Mouse (Mus musculus): ENCODE measurements around the gene Pin1rt1. TPM values are rescaled to one million over a fixed set of nuclear protein-coding genes. Genes with fewer than 3 reads are reported as not detected.

Pin1rt1 gene
- polyA plus RNA-seq (2021; fragmentation: Nextera tagmentation) = not detected in 2 replicates
- long read RNA-seq, experiment 1 = 0 reads
- long read RNA-seq, experiment 2 = 0 reads

DNA sequence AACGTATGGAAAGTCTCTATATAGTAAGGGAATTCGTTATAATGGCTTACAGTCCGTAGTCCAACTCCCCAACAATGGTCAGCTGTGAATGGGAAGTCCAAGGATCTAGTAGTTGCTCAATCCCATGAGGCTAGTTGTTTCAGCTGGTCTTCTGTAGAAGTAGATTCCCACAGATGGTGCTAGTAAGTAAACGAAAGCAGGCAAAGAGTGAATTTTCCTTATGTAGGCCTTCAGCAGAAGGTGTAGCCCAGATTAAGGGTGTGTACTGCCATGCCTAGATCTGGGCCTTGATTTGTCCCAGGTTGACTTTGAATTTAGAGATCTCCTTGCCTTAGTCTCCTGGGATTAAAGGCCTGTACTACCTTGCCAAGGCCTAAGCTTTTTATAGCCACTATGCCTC, at the start of gene Pin1rt1:
Gene Pin1rt1 (minus strand): TSS at position 101 of the 400 bp plus-strand sequence.

DNA sequence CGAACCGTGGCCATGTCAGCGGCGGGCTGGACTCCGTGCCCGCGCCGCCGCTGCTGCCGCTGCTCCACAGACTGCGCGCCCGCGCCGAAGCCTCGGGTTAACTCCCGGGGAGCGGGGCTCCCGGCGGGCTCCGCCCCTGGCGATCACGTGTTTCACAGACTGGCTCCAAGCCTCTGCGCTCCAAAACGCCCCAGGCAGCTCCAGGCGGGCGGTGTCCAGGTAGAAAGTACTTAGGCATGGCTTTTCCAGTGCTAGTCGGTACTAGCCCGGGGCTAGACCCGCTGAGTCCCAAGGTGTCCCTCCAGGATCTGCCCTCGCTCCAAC, 26.5 kb upstream of the Pin1rt1 start, which contains the start of gene Depdc7:
Gene Depdc7 (minus strand): TSS at position 138 of the 324 bp plus-strand sequence.

DNA sequence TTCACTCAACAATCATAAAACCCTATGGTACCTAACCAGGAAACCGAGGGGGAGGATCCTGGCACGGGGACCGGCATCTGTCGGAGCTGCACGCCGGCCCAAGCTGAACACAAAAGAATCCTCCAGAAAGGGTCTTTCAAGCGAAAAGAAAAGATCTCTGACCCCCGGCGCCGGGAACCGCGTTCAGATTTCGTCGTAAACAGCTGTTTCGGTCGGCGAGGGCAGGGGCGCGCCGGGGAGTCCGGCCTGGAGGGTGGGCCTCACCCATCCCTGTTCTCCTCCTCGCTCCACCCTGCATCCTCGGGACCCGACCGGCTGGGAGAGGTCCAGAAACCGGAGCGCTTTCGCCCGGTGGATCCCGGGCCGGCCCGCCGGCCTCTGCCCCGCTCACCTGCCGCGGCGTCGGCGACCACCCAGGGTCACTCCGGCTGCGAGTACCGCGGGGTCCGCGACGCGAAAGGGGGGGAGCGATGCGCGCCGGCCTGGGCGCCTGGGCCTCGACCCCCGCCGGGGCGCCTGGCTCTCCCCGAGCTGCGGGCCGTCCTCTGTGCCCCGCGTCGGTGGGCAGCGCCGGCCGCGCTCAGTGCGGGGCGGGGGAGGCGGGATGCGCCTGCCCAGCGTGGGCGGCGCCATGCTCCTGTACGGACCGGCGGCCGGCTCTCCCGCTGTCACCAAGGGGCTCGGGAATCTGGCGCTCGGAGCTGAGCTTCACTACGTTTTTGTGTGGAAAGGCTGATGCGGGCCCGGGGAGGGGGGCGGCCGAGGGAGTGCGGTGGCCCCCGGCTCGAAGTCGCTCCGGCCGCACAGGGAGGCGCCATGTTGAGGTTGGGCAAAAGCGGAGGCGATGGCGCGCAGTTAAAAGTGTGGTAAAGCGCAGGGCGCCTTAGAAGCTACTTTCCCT, 4.3 kb downstream of the Pin1rt1 start, which contains the start of gene Tcp11l1:
Gene Tcp11l1 (minus strand): TSS at position 585 of the 901 bp plus-strand sequence.

Other genes starting within 250 kb of the Pin1rt1 start
- 17.7 and 19.2 TPM in 2 replicates for gene Hipk3, start 221.9 kb downstream of the Pin1rt1 start, polyA plus RNA-seq (2021; fragmentation: Nextera tagmentation)
- gene Cstf3, start 125.9 kb downstream of the Pin1rt1 start, polyA plus RNA-seq (2021; fragmentation: Nextera tagmentation) = 34.5 and 36.4 TPM in 2 replicates
- gene Tcp11l1, start 4.2 kb downstream of the Pin1rt1 start, polyA plus RNA-seq (2021; fragmentation: Nextera tagmentation) = 13.4 and 15.5 TPM in 2 replicates
- 2.2 and 2.3 TPM in 2 replicates for gene Depdc7, start 26.5 kb upstream of the Pin1rt1 start, polyA plus RNA-seq (2021; fragmentation: Nextera tagmentation)
- 0.82 and 0.97 TPM in 2 replicates for gene Qser1, start 100.4 kb upstream of the Pin1rt1 start, polyA plus RNA-seq (2021; fragmentation: Nextera tagmentation)
- gene Prrg4, start 133.5 kb upstream of the Pin1rt1 start, polyA plus RNA-seq (2021; fragmentation: Nextera tagmentation) = 0.59 and 2.0 TPM in 2 replicates
- gene Ccdc73, start 151.4 kb upstream of the Pin1rt1 start, polyA plus RNA-seq (2021; fragmentation: Nextera tagmentation) = 4.8 and 9.2 TPM in 2 replicates

Data from layer of hippocampus, adult 6 months (tissue).